Comparison of ENCODE assay signal across 28 mouse cellular contexts in the genomic region with DNA sequence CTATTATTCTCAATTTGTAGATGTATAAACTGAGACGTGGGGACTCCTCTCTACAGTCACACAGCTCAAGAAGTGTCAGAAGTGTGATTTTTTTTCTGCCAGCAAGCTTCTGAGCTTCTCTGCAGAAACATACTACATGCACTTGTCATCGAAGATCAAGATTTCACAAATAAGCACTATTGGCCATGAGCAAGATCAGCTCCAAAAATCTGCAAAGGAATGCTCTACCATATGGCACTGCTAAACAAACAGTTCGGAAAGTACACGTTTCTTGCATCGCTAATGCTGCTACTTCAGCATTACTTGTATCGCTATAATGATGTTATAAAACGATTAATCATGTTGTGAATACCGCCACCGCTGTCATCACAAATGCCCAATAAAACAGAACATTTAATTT.
"Had no signal": no experiment of that assay in that cellular context is flagged by ENCODE, and none has a peak within 500 bp of the region (broad histone marks: within the 10 kb centered on the region; RNA-seq: fewer than 3 reads in every experiment).

No protein-coding gene starts in this region.

- H3K27ac ChIP-seq: gastrocnemius, adult 2 months; heart, embryonic 10.5 days; hindbrain, embryonic 10.5 days; hindbrain, embryonic 12.5 days; hindbrain, embryonic 14.5 days; intestine, embryonic 15.5 days; left cerebral cortex, adult 2 months; limb, embryonic 10.5 days; limb, embryonic 12.5 days; liver, embryonic 13.5 days; liver, embryonic 15.5 days had no signal

- H3K4me1 ChIP-seq: heart, embryonic 10.5 days; heart, embryonic 12.5 days; hindbrain, embryonic 10.5 days; hindbrain, embryonic 12.5 days; intestine, embryonic 15.5 days; limb, embryonic 12.5 days had no signal

- H3K4me2 ChIP-seq: heart, embryonic 12.5 days; hindbrain, embryonic 12.5 days; hindbrain, embryonic 14.5 days; intestine, embryonic 15.5 days; limb, embryonic 12.5 days; liver, embryonic 11.5 days; liver, embryonic 13.5 days; liver, embryonic 15.5 days had no signal

- H3K9ac ChIP-seq: heart, embryonic 12.5 days; hindbrain, embryonic 12.5 days; hindbrain, embryonic 14.5 days; intestine, embryonic 15.5 days; limb, embryonic 12.5 days; liver, embryonic 13.5 days; liver, embryonic 15.5 days; liver, postnatal 0 days had no signal

- ATAC-seq: hindbrain, embryonic 16.5 days; intestine, embryonic 15.5 days; intestine, postnatal 0 days; liver, postnatal 0 days had no signal

- H3K9me3 ChIP-seq: heart, embryonic 10.5 days; heart, embryonic 12.5 days; hindbrain, embryonic 10.5 days; hindbrain, embryonic 12.5 days; intestine, embryonic 15.5 days; limb, embryonic 10.5 days; limb, embryonic 12.5 days; liver, embryonic 13.5 days; liver, embryonic 15.5 days had no signal

- DNase-seq: gastrocnemius, adult 2 months; gastrocnemius, postnatal 10 days; gastrocnemius, postnatal 25 days; heart, adult 18-20 months; heart, postnatal 10 days; heart, postnatal 4 days; kidney, adult 18-20 months; kidney, adult 8-10 months; kidney, postnatal 10 days; kidney, postnatal 25 days; kidney, postnatal 4 days; layer of hippocampus, adult 9-11 months; liver; liver, embryonic 13.5 days; liver, postnatal 0 days had no signal

- H3K4me3 ChIP-seq: gastrocnemius, adult 2 months; heart, embryonic 10.5 days; heart, embryonic 12.5 days; hindbrain, embryonic 10.5 days; hindbrain, embryonic 12.5 days; intestine, embryonic 15.5 days; left cerebral cortex, adult 2 months; limb, embryonic 10.5 days; limb, embryonic 12.5 days; liver, embryonic 13.5 days; liver, embryonic 15.5 days had no signal

- H3K36me3 ChIP-seq: heart, embryonic 10.5 days; heart, embryonic 12.5 days; hindbrain, embryonic 10.5 days; hindbrain, embryonic 12.5 days; intestine, embryonic 15.5 days; limb, embryonic 10.5 days; limb, embryonic 12.5 days; liver, embryonic 13.5 days; liver, embryonic 15.5 days had no signal

- H3K27me3 ChIP-seq: heart, embryonic 12.5 days; hindbrain, embryonic 12.5 days; intestine, embryonic 15.5 days; limb, embryonic 12.5 days; liver, embryonic 13.5 days; liver, embryonic 15.5 days had no signal
